ENCODE assay signal across 10 mouse cellular contexts in genomic region chr16:4374780-4375380, GRCm38 (mm10). TPM values are rescaled to one million over a fixed set of nuclear protein-coding genes. Genes with fewer than 3 reads are reported as not detected.
DNase-seq lines count a peak whose midpoint lies in the region; TF ChIP-seq lines count a peak whose summit lies in the region.
"Had no signal": no experiment of that assay in that cellular context is flagged by ENCODE, and none has a peak within 500 bp of the region (broad histone marks: within the 10 kb centered on the region; RNA-seq: fewer than 3 reads in every experiment).

No protein-coding gene starts in this region.

- H3K27ac ChIP-seq in testis, adult 2 months (ENCODE audit: control insufficient read depth, insufficient read depth, low read depth, low read length) = peak overlapping the region; percentile 47; the same call in 1 of the 2 replicates
- peak overlapping the region; percentile 79 for H3K27ac ChIP-seq in layer of hippocampus, adult 2 months
- H3K27ac ChIP-seq: forebrain, embryonic 13.5 days had no signal

- no peaks in the 10 kb centered on the region for H3K27me3 ChIP-seq in testis, adult 2 months (ENCODE audit: control insufficient read depth, insufficient read depth, low read length)
- H3K27me3 ChIP-seq: forebrain, embryonic 13.5 days had no signal

- H3K4me1 ChIP-seq in testis, adult 2 months (ENCODE audit: control insufficient read depth, insufficient read depth, low read length) = peaks cover 4% of the 10 kb centered on the region
- H3K4me1 ChIP-seq: forebrain, embryonic 13.5 days had no signal

- no peak overlapping the region for H3K4me3 ChIP-seq in testis, adult 2 months (ENCODE audit: control insufficient read depth, low read depth, low read length)
- no peak overlapping the region for H3K4me3 ChIP-seq in layer of hippocampus, adult 2 months
- H3K4me3 ChIP-seq: forebrain, embryonic 13.5 days had no signal

- TF ChIP-seq CTCF in testis, adult 2 months (IDR thresholded peaks at IDR 0.05; ENCODE audit: control insufficient read depth, insufficient read depth, insufficient replicate concordance, low read depth, low read length) = no peak
- TF ChIP-seq CTCF in layer of hippocampus, adult 2 months (conservative IDR thresholded peaks at IDR 0.05) = no peak

- no peak for TF ChIP-seq POLR2A in testis, adult 2 months (IDR thresholded peaks at IDR 0.05; ENCODE audit: control insufficient read depth, low read depth, low read length)

- H3K36me3 ChIP-seq in testis, adult 2 months (ENCODE audit: control insufficient read depth, insufficient read depth, low read length) = no peaks in the 10 kb centered on the region

- DNase-seq in embryo, embryonic 10.5 days (ENCODE audit: low spot score) = peak; percentile 15
- DNase-seq in embryo, embryonic 9.5 days (ENCODE audit: extremely low spot score) = no peak
- no peak for DNase-seq in testis, postnatal 10 days (ENCODE audit: low spot score)
- DNase-seq in layer of hippocampus, adult 2 months (ENCODE audit: low spot score in 2 of 2) = peak; percentile 42 to 50
- DNase-seq in testis, postnatal 14 days (ENCODE audit: low spot score) = peak; percentile 36
- DNase-seq in cerebellum, postnatal 4 days (ENCODE audit: low spot score in 2 of 2) = no peak
- no peak for DNase-seq in T-cell, adult 2 months (ENCODE audit: low spot score)
- DNase-seq: kidney, postnatal 25 days had no signal

RNA-seq across cellular contexts. Expression of gene Adcy9, which starts 45.4 kb away (rescaled TPM):
- polyA plus RNA-seq in testis, adult 2 months (2012; rRNA removed) = 3.3 and 3.4 TPM in 2 replicates
- 100 to 1,000 TPM; 104 to 109 TPM for total RNA-seq in layer of hippocampus, adult 2 months (2021)

Comparison
In these comparisons a context has a peak if more than half of its experiments do, and no peak if none do; other contexts are left out.
1. DNase-seq: peak in embryo, embryonic 10.5 days (single experiment), layer of hippocampus, adult 2 months (2 of 2) and testis, postnatal 14 days (single experiment); none in embryo, embryonic 9.5 days (single experiment), testis, postnatal 10 days (single experiment), cerebellum, postnatal 4 days (0 of 2) and T-cell, adult 2 months (single experiment).